In genomic region chr2:148379899-148380413, GRCm38 (mm10) we compare ENCODE assay signal across 18 mouse cellular contexts. TPM values are rescaled to one million over a fixed set of nuclear protein-coding genes. Genes with fewer than 3 reads are reported as not detected.
"Had no signal": no experiment of that assay in that cellular context is flagged by ENCODE, and none has a peak within 500 bp of the region (broad histone marks: within the 10 kb centered on the region; RNA-seq: fewer than 3 reads in every experiment).

No protein-coding gene starts in this region.

- DNase-seq: liver, embryonic 13.5 days; liver, postnatal 0 days; midbrain, embryonic 14.5 days; right cerebral cortex, postnatal 14 days; thymus, adult 2 months; thymus, postnatal 25 days; thymus, postnatal 4 days had no signal

- H3K4me2 ChIP-seq: liver, embryonic 11.5 days; liver, embryonic 13.5 days; liver, embryonic 15.5 days; lung, embryonic 15.5 days; midbrain, embryonic 12.5 days; neural tube, embryonic 12.5 days; stomach, embryonic 15.5 days had no signal

- H3K36me3 ChIP-seq: liver, embryonic 13.5 days; liver, embryonic 15.5 days; lung, embryonic 15.5 days; midbrain, embryonic 12.5 days; neural tube, embryonic 12.5 days; stomach, embryonic 15.5 days had no signal

- H3K4me3 ChIP-seq: liver, embryonic 13.5 days; liver, embryonic 15.5 days; lung, embryonic 15.5 days; megakaryocyte, embryonic 14.5 days; midbrain, embryonic 12.5 days; neural tube, embryonic 12.5 days; stomach, embryonic 15.5 days had no signal

- H3K9me3 ChIP-seq: liver, embryonic 13.5 days; liver, embryonic 15.5 days; lung, embryonic 15.5 days; midbrain, embryonic 12.5 days; neural tube, embryonic 12.5 days; stomach, embryonic 15.5 days had no signal

- H3K9ac ChIP-seq: liver, embryonic 13.5 days; liver, embryonic 15.5 days; liver, postnatal 0 days; lung, embryonic 15.5 days; midbrain, embryonic 12.5 days; neural tube, embryonic 12.5 days; stomach, embryonic 15.5 days had no signal

- H3K27me3 ChIP-seq: liver, embryonic 13.5 days; liver, embryonic 15.5 days; lung, embryonic 15.5 days; midbrain, embryonic 12.5 days; neural tube, embryonic 12.5 days; stomach, embryonic 15.5 days had no signal

- ATAC-seq: liver, postnatal 0 days; midbrain, embryonic 16.5 days had no signal

- H3K4me1 ChIP-seq: liver, embryonic 13.5 days; liver, embryonic 15.5 days; midbrain, embryonic 12.5 days; neural tube, embryonic 12.5 days; stomach, embryonic 15.5 days had no signal

- H3K27ac ChIP-seq: liver, embryonic 13.5 days; liver, embryonic 15.5 days; lung, embryonic 15.5 days; macrophage; midbrain, embryonic 12.5 days; neural tube, embryonic 12.5 days; stomach, embryonic 15.5 days; stomach, postnatal 0 days had no signal

RNA-seq across cellular contexts. Expression of gene Sstr4, which starts 15.2 kb away (rescaled TPM):
- polyA plus RNA-seq: liver, embryonic 13.5 days; liver, embryonic 15.5 days; liver, postnatal 0 days; macrophage; testis, adult 2 months had no signal
